Mouse (Mus musculus): Measurements from ENCODE around the gene Psmd6.

Gene Psmd6

DNA sequence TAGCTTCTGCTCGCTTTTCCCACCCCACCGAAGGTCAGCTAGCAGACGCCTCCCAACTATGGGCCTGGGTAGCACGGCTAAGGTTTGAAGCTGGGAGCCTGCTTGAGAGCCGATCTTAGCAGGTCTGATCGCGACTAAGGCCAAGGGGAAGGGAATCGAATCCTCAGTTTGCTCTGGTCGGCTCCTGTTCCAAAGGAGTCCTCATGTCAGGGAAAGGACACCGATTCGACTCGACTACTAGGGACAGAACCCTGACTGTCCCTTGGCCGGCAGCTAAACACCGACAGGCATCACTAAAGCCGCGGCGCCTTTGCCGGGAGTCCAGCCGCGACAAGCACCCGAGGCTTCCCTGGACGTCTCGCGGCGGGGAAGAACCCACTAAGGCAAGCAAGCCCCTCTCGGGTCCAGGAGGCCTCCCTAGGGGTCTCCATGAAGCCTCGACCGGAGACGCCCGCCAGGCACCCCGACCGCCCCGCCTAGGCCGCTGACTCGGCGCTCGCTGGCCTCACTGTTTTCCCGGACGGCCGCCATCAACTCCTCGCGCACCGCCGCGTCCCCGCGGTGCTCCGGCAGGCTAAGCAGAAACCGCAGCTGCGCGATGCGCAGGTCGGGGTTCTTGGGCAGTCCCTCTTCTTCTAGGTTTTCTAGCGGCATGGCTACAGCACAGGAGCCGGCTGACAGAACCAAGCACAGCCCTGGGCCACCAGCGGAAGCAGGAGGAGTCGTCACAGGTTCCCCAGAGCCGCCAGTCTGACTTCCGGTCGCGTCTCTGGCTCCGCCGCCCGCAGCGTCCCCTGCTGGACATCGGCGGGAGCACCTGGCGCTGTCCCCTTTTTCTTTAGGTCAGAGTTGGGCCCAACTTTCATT is at the start of gene Psmd6:
Gene Psmd6 (minus strand): TSS at position 755 of the 867 bp plus-strand sequence.
- peak; percentile 93 for DNase-seq (ENCODE audit: low read depth)

DNA sequence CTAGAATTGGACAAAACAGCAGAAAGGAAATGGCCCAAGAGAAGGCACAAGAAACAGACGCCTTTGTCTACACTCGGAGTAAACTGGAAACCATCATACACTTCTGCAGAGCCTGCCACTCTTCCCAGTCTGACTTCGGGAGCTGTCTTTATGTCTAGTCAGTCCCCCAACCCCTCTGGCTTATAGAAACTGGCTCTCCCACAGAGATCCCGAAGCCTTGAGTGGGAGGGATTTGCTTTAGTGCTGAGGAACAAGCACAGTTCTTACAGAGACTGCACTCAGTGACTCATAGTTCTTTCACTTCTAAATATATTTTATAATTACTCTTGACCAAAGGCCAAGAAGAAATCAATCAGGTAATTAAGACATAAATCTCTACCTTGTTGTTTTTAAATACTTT is 10.1 kb downstream of the Psmd6 start:
- no peak for DNase-seq (ENCODE audit: low read depth)

DNA sequence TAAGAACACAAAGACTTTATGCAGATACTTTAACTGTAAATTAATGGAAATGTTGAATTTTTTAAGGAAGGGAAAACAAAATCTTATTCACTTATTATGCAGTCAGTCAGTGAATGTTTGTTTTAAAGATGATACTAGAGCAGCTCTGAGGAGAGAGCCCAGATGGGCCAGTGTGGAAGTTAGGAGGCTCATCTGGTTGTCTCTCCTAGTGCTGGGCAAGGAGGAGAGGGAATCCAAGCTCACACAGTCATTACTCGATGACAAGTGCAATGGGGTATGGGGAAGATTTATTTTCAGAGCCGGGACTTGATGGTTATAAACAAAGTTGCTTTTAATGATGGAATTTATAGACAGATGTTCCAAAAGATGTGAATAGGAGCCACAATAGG is 15.9 kb downstream of the Psmd6 start:
- DNase-seq (ENCODE audit: low read depth): no peak

DNA sequence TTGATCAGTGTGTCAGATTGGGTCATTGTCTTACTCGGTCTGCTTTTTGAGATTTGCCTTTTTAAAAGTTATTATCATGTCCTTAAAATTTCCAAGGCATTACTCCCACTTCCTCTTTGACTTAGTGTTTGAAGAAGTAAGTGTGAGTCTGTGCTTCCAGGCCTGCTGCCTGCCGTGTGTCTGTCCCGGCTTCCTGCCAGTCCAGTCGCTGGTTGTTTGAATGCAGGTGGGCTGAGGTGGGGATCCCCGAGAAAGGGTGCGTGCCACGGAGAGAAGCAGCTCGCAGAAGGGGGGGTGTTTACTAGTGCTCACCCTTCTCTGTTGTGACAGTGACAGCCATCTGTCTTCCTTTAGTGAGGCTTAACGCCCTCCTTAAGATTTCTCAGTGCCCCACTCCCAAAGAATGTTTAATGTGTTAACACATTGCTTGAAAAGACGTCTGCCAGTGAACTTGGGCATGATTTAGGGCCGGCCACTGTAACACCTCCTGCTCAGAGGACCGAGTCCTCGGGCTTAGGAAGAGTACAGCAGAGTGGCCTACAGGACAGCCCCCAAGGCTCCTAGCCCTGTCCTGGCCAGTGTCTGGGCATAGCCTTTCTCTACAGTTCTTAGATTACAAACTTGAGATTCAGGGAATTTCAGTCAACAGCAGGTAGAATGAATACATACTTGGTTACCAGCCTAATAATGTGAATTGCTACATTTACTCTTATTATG is 16.4 kb downstream of the Psmd6 start:
- no peak for DNase-seq (ENCODE audit: low read depth)

DNA sequence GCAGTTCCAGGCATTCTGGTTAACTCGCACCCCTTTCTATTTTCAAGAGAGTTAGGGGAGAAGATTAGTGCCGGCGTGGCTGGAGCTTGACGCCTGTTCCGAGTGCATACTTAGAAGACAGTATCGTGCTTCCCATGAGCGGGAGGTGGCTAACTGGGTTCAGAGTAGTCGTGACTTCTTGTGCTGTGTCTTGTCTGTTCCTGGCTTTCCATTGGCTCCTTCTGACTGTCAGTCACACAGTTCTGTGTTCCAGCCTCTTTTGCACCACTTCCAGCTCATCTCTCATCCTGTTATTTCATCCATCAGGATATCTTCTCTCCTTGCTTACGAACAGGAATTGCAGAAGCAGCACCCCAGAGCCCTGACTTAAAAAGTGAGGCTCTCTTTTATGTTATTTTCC is 19.5 kb downstream of the Psmd6 start:
- no peak for DNase-seq (ENCODE audit: low read depth)

DNA sequence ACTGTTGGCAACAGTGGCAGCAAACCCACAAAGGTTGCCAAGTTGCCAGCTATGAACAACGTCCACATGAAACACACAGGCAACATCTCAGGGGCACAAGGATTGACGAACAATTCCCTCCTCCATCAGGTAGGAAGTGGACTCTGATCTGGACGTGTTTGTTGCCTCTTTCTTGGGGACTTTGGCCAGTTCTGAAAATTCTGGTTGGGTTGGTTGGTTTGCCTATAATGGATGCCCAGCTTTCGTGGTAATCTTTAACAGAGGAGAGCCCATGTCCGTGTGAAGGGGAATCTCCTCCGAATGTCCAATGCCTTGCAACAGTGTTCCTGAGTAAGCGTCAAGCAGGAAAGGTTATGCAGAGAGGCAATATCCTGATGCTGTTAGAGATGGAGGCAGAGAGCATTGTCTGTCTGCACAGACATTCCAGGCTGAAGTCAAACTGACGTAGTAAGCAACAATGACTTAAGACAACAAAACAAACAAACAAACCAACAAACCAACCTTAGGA is 20.0 kb downstream of the Psmd6 start:
- no peak for DNase-seq (ENCODE audit: low read depth)

DNA sequence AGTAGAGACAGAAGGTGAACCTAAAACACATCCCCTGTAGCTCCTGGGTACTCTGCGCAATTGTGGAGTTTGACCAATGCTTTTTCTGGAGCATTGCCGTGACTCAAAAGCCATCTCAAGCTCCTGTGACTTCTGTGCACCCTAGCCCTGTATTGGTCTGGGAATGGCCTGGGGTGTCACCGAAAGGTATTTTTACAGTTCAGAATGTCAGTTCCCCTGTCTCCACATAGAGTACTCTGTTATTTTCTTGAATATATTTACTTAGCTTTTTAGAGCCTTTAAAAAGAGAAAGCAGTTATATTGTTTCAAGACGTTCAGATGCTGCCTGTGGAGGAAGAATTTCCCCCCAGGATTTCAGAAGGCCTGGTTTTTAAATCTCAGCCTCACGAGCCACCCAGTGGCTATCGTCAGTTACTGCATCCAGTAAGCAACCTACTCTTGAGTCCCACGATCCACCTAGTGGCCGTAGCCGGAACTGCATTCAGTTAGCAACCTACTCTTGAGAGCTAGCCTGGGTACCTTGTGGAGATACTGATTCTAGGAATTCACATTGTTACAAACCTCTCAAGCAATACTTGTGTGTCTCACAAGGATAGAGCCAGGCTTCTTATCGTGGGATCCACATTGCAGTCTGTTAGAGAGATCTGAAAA is 22.3 kb downstream of the Psmd6 start:
- peak; percentile 95 for DNase-seq (ENCODE audit: low read depth)

DNA sequence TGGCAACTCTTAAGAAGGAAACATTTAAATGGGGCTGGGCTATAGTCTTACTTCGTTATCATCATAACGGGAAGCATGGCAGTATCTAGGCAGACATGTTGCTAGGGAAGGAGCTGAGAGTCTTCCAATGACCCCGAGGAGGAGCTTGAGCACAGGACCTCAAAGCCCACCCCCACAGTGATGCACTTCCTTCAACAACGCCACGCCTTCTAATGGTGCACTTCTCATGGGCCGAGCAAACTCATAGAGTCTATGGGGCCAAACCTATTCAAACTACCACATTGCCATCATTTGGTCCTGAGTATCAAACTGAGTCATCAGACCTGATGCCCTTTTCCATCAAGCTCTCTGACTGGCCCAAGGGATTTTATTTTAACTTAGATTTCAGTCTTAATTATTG is 30.2 kb downstream of the Psmd6 start:
- no peak for DNase-seq (ENCODE audit: low read depth)

DNA sequence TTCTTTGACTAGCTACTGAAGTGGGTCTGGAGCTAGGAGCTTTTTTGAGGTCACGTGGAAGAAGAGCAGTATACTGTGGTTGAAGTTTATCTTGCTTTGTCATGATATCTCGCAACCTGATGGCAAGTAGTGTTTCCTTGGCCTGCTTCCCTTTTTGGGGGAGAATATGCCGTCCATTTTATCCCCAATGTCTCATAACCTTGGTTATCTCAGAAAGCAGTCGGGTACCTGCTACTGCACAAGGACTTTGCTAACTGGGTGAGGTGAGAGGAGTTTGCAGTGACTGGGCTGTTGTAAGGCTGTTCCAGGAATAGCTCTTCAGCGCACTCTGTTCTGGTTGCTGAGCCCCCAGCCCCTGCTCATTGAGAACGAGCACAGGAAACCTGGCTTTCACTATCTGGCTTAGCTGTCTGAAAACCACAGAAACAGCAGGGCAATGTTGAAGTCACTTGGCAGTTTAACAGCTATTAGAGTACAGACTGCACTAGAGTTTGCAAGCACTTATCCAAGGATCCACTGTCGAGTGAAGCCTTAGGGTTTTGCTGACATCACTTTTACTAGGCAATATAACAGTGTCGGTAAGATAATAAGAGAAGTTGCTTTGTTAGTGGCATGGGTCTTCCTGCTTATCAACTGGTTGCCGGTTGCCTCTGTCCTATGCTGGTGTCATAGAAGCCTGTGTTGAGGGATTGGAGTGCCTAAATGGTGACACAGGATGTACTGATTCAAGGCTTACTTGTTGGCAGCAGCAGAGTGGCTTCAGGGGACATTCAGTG is 32.6 kb downstream of the Psmd6 start:
- peak; percentile 65 for DNase-seq (ENCODE audit: low read depth)

DNA sequence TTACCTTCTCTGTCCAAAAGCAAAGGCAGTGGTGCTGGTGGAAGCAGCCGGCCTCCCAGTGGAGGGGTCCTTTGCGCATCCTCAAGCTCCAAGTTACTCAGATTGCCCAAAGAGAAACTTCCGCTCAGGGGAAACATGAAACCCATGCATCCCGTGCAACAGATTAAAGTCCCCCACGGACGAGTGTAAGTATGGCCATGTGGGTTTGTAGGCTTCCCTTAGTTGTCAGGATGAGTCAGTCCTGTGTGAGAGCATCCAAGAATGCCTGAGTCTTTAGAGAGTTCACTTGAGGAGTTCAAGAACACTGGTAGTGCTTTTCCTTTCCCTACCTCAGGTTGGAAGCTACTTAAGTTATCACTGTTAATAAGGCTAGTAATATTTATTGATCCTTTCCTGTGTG is 33.4 kb downstream of the Psmd6 start:
- DNase-seq (ENCODE audit: low read depth): peak; percentile 21

DNA sequence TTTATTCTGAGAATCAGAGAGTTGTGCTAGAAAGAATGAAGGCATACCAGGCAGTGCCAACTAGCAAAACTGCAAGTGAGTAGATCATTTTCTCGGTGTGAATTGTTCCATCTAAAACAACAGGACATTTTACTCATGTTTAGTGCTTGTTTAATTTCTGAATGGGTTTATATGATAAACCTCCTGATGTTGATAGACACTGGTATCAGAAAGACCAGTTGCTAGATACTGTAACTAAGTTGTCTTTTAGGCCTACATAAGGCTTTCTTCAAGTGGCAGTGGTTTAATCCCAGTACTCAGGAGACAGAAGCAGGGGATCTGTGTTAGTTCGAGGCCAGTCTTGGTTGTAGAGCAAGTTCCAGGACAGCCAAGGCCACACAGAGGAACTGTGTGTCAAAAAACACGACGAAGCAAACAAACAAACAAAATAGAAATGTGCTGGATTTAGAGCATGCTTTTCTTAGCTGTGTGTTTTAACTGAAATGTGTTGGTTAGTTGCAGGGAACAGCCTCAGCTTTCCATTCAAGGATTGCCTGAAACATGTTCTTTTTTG is 34.0 kb downstream of the Psmd6 start:
- no peak for DNase-seq (ENCODE audit: low read depth)

DNA sequence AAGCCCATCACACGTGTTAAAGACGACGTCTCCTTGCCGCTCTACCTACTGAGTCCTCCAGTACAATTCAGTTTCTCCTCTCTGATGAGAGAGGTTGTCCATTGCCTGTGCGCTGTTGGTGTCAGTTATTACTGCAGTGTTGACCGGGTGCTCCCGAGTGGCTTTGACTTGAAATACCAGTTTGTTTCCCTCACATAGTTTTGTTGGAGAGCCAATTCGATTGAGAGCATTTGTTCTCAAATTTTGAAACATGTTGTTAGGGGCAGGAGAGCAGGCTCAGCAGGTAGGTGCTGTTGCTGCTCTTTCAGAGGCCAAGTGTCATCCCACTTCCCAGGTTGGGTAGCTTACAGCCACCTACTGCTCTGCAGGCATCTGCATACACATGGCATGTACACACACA is 37.0 kb downstream of the Psmd6 start:
- no peak for DNase-seq (ENCODE audit: low read depth)

DNA sequence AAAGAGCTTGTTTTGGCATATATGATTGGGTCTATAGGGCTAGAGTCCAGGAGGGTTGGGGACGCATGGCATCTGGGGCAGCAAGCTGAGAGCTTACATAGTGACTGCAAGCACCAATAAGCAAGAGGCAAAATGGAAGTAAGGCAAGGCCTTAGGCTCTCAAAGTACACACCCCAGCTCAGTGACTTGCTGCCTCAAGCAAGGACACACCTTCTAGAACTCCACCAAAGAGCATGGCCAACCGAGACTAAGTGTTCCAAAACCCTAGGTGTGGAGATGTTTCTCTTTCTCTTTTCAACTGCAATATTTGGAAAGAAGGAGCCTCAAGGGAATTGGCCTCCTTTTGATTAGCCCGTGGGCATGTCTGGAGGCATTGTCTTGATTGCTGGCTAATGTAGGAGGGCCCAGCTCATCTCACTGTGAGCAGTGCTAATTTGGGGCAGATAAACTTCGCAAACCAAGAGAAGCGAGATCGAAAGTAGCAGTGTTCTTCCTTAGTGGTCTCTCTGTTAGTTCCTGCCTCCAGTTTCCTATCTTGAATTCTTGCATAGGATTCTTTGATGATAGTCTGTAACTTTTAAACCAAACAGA is 40.1 kb downstream of the Psmd6 start:
- DNase-seq (ENCODE audit: low read depth): no peak

DNA sequence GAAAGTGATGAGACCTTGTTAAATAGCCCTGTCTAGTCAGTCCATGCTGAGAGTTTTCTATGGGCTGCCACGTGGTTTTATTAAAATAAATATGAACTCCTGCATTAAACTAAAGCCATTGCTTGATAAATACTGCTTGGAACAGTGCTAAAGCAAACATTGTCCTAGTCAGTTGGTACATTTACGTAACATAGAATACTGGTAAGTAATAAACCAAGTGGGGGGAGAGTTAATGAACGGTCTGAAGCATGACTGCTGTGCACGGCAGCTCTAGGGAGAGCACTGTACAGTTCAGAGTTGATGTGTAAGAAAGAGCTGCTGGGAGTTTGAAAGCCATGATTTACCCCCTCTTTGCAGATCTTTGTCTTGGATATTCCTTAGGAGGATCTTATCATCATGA is 49.3 kb downstream of the Psmd6 start:
- DNase-seq (ENCODE audit: low read depth): no peak

DNA sequence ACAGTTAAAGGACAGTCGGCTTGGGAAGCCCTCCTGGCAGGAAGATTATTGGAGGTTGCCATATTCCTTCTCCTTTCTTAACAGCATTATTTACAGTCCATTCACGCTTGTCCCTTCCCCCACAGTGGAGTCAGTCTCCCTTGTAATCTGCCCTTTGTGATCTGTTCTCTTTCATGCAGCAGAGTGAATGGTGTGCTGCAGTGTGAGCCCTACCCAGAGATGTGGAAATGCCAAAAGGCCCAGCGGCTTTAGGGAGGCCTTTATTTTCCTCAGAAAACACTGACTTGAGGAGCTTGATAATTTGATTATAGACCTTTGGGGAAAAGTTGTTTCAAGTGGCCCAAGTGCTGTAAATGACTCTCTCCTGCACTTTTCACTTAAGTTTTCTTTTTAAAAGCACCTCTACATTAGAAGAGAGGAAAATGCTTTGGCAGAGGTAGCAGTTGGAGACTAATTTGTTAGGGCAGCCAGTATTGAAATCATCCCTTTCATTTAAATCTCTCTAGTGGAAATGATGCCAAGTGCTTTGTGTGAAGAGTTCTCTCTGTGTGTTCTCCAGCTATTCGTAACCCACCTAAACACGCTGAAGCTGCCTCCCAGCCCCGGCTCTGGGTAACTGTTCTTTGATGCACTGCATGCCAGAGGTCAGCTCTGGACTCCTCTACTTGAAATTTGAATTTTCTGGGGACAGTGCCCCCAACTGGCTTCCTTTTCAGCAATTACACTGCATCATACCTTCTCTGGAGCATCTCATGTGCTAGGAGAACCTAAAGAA is 50.1 kb downstream of the Psmd6 start:
- no peak for DNase-seq (ENCODE audit: low read depth)

DNA sequence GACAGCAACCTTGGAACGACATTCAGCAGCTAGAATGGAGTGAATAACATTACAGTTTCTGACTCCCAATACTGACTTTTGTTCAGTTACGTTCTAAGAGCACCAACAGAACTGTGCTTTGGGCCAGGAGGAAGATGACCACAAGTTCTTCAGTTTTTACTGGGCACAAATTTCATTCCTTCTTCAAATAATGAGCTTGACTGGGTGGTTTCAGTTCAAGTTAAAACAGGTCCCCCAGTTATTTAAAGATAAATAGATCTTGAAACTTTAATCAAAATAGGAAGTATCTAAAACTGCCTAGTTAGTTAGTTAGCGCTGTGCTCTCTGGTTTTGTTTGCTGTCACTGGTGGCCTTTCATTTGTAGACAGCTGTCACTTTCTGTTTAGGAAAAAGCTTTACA is 52.2 kb downstream of the Psmd6 start:
- no peak for DNase-seq (ENCODE audit: low read depth)

DNA sequence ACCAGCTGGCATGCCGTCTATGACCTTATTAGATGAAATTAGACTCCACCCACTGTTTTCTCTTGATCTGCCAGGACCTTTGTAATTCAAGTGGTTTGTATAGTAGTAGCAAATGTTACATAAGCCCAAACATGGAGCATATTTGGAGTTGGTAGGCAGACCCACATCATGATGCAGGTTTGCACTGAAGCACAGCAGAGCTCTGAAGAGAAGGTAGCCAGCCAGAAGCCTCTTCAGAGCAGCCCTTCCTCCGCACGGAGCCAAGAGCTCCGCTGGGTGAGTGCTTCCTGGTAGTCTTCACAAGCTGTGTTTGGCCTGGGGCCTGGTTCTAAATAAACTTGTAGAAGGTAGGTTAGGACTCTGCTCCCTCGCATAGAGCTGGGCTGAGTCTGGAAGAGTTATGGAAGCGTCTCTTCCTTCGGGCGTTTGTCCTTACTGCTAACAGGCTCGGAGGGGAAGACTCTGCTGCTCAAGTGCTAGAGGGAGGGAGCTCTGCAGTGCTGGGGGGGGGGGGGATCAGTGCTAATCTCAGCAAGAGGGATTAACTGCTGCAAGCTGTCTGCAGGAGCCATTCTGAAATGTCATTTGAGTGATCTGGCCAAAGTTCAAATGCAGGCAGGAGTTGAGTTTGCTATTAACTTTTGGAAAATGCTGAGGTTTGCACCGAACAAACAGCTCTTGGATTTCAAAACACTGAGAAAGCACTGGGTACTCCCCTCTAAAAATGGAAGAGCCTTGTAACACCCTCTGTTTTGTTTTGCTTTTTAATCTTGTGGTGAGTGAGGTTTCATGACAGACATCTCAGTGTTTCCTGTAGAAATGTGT is 52.9 kb downstream of the Psmd6 start:
- peak; percentile 89 for DNase-seq (ENCODE audit: low read depth)

DNA sequence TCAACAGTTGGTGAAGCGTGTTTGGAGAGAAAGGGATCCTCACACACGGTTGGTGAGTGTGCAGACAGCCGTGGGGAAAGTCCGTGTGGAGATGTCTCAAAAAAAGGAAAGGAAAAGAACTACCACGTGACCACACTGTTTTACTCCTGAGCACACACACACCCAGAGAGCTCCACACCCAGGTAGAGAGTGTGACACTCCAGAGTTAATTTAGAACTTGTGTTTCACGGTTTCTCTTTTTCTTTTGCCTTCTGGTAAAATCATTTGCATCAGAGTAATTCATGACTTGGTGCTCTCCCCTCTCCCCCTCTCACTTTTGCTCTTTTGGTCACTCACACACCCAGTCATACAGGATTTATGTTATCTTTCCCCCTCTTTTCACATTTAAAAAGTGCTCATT is 54.5 kb downstream of the Psmd6 start:
- peak; percentile 27 for DNase-seq (ENCODE audit: low read depth)

DNA sequence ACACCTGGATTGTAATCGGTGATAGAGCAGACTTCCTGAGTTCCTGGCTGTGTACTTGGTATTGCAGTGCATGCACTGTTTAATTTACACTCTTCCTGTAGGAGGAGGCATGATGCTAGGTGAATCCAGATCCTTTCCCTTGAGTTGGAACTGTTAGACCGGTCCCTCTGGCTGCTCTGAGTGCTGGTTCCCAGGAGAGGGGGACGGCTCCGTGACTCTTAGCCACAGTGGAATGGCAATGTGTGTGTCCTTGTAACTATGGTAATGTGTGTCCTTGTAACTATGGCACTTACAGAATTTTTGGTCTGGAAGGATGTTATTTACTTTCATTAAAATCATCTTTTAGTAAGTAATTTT is 55.7 kb downstream of the Psmd6 start:
- DNase-seq (ENCODE audit: low read depth): no peak
